Mouse (Mus musculus) frontal cortex, postnatal 10 days (tissue): ENCODE data around the gene Prickle1.

Source experiments
- DNase-seq, 2 experiments: peaks; one replicate each; pipeline ENCODE4 v3.0.0; 2022; ENCODE audit warnings: low spot score in 2 of 2, mixed read lengths in 1 of 2

The Prickle1 gene

GRCm38 (mm10) chr15:93510690-93511336 is 84.9 kb downstream of the Prickle1 start:
- no peak for DNase-seq

GRCm38 (mm10) chr15:93504808-93505207 is 90.9 kb downstream of the Prickle1 start:
- DNase-seq = no peak

GRCm38 (mm10) chr15:93503201-93503745 is 92.4 kb downstream of the Prickle1 start:
- DNase-seq = no peak

GRCm38 (mm10) chr15:93502703-93503102 is 93.0 kb downstream of the Prickle1 start:
- DNase-seq = no peak

GRCm38 (mm10) chr15:93499866-93500265 is 95.8 kb downstream of the Prickle1 start:
- DNase-seq = no peak

GRCm38 (mm10) chr15:93494700-93495099 is 101.0 kb downstream of the Prickle1 start:
- no peak for DNase-seq

GRCm38 (mm10) chr15:93489597-93489996 is 106.1 kb downstream of the Prickle1 start:
- DNase-seq = no peak

GRCm38 (mm10) chr15:93486066-93486465 is 109.6 kb downstream of the Prickle1 start:
- DNase-seq = no peak

GRCm38 (mm10) chr15:93485252-93485651 is 110.4 kb downstream of the Prickle1 start:
- no peak for DNase-seq

- DNase-seq = no peak
Measured at GRCm38 (mm10) chr15:93484261-93484710, 111.4 kb downstream of the Prickle1 start.

- DNase-seq = no peak
Measured at GRCm38 (mm10) chr15:93481112-93481511, 114.6 kb downstream of the Prickle1 start.

- DNase-seq = no peak
Measured at GRCm38 (mm10) chr15:93479445-93479844, 116.2 kb downstream of the Prickle1 start.

GRCm38 (mm10) chr15:93478676-93479075 is 117.0 kb downstream of the Prickle1 start:
- no peak for DNase-seq

GRCm38 (mm10) chr15:93477729-93478128 is 118.0 kb downstream of the Prickle1 start:
- DNase-seq = no peak

GRCm38 (mm10) chr15:93475688-93476087 is 120.0 kb downstream of the Prickle1 start:
- no peak for DNase-seq

GRCm38 (mm10) chr15:93474277-93474676 is 121.4 kb downstream of the Prickle1 start:
- DNase-seq = no peak

- no peak for DNase-seq
Measured at GRCm38 (mm10) chr15:93472089-93472488, 123.6 kb downstream of the Prickle1 start.

- no peak for DNase-seq
Measured at GRCm38 (mm10) chr15:93471651-93472050, 124.0 kb downstream of the Prickle1 start.

- DNase-seq = no peak
Measured at GRCm38 (mm10) chr15:93461066-93461465, 134.6 kb downstream of the Prickle1 start.

- no peak for DNase-seq
Measured at GRCm38 (mm10) chr15:93459422-93459821, 136.3 kb downstream of the Prickle1 start.

- no peak for DNase-seq
Measured at GRCm38 (mm10) chr15:93456005-93456404, 139.7 kb downstream of the Prickle1 start.

- DNase-seq = no peak
Measured at GRCm38 (mm10) chr15:93453296-93453695, 142.4 kb downstream of the Prickle1 start.
